Mouse (Mus musculus) cerebellum, adult 18-20 months (tissue): ENCODE measurements around the gene Mpnd.

ENCODE experiments used
- DNase-seq, 2 experiments: peaks; one replicate each; pipeline ENCODE4 v3.0.0; 2021

Gene Mpnd

GRCm38 (mm10) chr17:55986030-55986961 is 19.2 kb upstream of the Mpnd start, which contains the start of gene Fsd1:
Gene Fsd1, plus strand, starts transcription at chr17:55986509.
- peak; percentile 86 to 90 for DNase-seq

- DNase-seq, result no peak
Observed at GRCm38 (mm10) chr17:55990278-55990898, 15.1 kb upstream of the Mpnd start.

DNA sequence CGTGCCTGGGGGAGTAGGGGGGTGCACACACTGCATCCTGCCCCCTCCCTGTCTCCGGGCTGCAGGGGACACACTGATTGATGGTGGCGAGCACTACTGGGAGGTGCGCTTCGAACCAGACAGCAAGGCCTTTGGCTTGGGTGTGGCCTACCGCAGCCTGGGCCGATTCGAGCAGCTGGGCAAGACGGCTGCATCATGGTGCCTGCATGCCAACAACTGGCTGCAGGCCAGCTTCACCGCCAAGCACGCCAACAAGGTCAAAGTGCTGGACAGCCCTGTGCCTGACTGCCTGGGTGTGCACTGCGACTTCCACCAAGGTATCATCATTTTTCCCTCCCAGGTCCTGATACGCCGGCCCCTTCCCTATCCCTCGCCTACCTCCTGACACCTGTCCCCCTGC is 9.5 kb upstream of the Mpnd start:
- no peak for DNase-seq

GRCm38 (mm10) chr17:55999794-56000499 is 5.6 kb upstream of the Mpnd start:
- no peak for DNase-seq

DNA sequence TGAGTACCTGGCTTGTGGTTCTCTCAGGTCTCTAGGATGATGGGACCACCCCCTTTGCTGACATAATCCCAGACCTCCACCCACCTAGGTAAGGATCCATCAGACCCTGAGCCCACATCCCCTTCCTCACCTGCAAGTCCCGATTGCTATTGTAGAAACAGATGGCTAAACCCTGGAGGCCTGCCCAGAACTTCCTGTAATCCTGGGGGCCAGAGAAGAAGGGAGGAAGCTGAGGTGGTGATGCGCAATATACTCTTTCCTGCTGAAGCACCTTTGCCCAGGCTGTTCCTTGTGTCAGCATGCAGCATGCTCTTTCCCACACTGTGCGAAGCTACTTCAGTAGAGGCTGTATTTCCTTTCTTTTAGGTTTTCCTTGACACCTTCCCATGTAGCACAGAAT is 2.5 kb upstream of the Mpnd start:
- peak; percentile 56 to 65 for DNase-seq

DNA sequence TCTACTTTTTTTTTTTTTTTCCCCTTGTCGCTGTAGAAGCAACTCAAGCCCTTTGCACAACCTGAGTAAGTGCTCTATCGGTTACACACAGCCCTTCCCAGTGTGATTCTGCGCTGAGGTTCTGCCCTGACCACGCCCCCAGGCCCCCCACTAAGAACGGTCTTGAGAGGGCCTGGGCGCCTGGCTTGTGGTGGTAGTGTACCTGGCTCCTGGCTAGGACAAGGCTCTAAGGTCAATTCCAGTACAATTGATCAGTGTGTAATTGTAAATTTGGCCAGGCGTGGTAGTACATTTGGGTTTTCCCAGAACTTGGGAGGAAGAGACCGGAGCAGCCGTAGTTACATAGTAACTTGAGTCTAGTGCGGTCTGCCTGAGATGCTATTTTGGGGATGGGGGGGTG is 1.4 kb downstream of the Mpnd start:
- DNase-seq, result no peak

DNA sequence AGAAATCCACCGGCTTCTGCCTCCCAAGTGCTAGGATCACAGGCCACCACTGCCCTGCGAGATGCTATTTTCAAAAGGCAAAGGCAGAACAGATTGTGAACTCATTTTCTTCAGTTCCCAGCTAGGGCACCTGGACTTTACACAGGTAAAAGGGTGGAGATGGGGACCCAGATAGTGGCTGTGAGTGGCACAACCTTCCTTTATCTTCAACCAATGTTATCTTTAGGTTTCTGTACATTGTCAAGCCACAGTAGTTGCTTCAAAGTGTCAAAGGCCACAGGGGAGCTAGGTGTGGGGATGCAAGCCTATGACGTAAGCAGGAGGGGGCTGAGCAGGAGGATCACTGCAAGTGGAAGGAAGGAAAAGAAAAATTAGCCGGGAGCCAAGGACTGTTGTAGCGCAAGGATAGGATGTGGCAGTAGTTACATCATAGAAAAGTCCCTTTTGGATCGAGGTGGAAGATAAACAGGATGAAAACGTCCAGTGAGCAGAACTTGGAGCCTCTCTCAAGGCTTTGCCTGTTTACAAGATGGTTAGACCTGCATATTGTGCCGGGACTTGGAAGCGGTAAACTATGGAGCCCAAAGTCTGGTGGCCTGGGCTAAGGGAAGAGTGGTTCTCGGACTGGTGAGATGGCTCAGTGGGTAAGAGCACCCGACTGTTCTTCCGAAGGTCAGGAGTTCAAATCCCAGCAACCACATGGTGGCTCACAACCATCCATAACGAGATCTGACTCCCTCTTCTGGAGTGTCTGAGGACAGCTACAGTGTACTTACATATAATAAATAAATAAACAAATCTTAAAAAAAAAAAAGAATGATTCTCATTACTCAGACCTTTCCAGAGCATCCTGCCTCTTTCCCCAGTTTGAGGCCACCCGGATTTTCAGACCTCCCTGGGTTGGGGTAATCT is 2.2 kb downstream of the Mpnd start:
- no peak for DNase-seq

DNA sequence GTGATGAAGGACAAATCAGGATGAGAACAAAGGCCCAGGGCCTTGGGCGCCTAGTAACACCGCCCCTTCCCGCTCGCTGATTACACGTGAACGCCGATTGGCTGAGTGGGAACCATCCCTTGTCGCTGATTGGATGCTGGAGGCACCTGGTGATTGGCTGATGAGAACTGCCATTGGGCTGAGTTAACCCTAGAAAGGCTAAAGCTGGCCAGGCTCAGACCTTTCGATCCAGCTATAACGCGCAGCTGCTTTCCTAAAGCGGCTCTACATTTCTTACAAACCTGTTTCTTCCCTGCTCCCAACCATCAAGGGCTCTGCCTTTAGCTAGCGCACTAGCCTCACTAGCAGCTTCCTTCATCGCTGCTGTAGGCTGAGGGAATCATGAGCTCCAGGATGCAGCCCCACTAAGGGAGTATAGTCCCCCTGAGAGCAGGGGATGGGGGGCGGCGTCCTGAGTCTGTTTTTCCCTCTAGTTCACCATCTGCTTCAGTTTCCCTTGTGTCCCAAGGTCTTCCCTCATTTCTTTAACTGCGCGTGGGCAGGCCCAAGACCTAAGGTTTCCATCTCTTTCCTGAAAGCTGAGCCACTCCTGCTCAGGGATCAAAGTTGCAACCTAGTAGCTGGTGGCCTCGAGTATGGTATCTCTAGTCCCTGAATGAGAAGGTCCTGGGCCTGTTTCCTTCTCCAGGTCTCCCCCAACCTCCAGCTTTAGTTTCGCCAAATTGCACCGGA is 3.0 kb downstream of the Mpnd start:
- peak; percentile 90 to 97 for DNase-seq

GRCm38 (mm10) chr17:56009088-56009961 is 3.8 kb downstream of the Mpnd start:
- DNase-seq, result peak; percentile 93 to 97

GRCm38 (mm10) chr17:56009962-56010240 is 4.4 kb downstream of the Mpnd start:
- DNase-seq, result no peak

DNA sequence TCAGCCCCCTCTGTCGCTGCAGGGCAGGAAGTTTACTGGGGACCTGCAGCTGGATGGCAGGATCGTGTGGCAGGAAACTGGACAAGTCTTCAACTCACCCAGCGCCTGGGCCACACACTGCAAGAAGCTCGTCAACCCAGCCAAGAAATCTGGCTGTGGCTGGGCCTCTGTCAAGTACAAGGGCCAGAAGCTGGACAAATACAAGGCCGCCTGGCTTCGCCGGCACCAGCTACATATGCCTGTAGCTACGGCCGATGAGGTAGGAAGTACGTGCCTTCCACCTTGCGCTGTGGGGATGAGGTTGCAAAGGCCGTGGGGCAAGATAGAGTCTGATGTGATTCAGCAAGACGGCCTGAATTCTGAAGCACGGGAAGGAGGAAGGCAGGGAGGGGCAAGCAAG is 4.7 kb downstream of the Mpnd start:
- peak in 1 of 2 experiments; percentile 46 for DNase-seq

DNA sequence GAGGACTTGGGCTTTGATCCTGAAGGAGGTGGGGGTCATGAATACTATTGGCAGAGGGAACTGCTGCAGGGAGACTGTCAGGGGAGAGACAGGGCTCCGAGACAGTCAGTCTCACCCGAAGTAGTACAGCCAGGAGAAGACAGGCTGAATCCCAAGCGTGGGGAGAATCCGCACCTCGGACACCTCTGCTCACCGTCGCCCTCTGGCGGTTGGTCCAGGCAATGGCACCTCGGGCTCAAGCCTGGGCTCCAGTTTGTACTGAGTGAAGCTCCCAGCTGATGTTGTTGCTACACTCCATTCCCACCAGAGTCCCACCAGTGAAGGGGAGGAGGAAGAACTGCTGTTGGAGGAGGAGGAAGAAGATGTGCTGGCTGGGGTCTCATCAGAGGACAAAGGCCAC is 5.2 kb downstream of the Mpnd start:
- DNase-seq, result peak; percentile 80 to 85

DNA sequence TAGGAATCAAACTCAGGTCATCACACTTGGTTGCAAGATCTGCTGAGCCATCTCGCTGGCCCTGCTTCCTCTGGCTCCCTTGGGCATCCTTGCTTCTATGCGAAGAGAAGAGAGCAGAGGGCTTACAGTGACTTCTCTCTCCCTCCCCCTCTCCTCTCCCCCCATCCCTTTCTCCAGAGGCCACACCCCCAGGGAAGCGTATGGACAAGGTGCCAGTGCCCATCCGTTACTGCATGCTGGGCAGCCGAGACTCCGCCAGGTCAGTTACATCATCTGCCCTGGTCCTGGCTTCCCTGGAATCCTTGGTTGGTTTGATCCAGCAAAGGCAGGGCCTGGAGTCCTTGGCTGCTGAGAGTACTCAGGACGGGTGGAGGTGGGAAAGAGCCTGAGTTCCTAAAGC is 5.9 kb downstream of the Mpnd start:
- DNase-seq, result peak; percentile 57 to 59

DNA sequence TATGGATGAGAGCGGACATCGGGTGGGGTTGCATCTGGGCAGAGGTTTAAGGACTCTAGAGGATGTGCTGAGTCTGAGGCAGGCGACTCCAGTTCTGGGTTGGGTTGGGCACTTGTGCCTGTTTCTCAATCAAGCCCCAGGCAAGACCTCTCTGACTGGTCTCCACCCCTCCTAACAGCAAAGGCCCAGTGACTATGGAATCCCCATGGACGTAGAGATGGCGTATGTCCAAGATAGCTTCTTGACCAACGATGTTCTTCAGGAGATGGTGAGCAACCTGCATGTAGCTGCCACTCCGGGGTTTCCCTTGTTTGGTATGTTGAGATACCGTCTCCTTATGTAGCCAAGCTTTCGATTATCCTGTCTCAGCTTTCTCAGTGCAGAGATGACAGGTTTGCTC is 9.8 kb downstream of the Mpnd start:
- DNase-seq, result no peak

- DNase-seq, result no peak
Observed at GRCm38 (mm10) chr17:56016382-56016781, 10.9 kb downstream of the Mpnd start.

- DNase-seq, result peak in 1 of 2 experiments; percentile 55
Observed at GRCm38 (mm10) chr17:56016793-56017785, 11.6 kb downstream of the Mpnd start.

- DNase-seq, result no peak
Observed at GRCm38 (mm10) chr17:56017848-56018247, 12.3 kb downstream of the Mpnd start.

GRCm38 (mm10) chr17:56018347-56019131 is 13.0 kb downstream of the Mpnd start:
- DNase-seq, result peak; percentile 82 to 91
